Mouse (Mus musculus) liver, adult 10 weeks (tissue): ENCODE results near the gene Far2. TPM values are rescaled to one million over a fixed set of nuclear protein-coding genes. Genes with fewer than 3 reads are reported as not detected.

Experiments
- polyA plus RNA-seq: library from polyadenylated mRNA; stranded (reverse); fragments of 350-450 nt; fragmentation: Illumina TruSeq; extraction: RNeasy Lipid Tissue Mini Kit (QIAGEN cat#74804); gene quantifications from one replicate; pipeline ENCODE4 v1.2.3, GENCODE M21; 2014; ENCODE audit warnings: low read depth, low replicate concordance

Gene Far2
- not detected for polyA plus RNA-seq

GRCm38 (mm10) chr6:148046881-148047649, at the start of gene Far2:
TSS of gene Far2 (plus strand) at chr6:148047259.

GRCm38 (mm10) chr6:148211897-148212680, 165.0 kb downstream of the Far2 start, which contains the start of gene Ergic2:
TSS of gene Ergic2 (minus strand) at chr6:148212374.

Other genes starting within 250 kb of the Far2 start
- gene Ergic2, start 165.1 kb downstream of the Far2 start, polyA plus RNA-seq: 172 TPM